Mouse (Mus musculus) yolk sac, embryonic 10.5 days (tissue): ENCODE results near the gene Hexim2.

Experiments
- DNase-seq: peaks from one replicate; pipeline ENCODE4 v3.0.0-alpha.2; 2017; ENCODE audit warnings: low spot score

The Hexim2 gene

DNA sequence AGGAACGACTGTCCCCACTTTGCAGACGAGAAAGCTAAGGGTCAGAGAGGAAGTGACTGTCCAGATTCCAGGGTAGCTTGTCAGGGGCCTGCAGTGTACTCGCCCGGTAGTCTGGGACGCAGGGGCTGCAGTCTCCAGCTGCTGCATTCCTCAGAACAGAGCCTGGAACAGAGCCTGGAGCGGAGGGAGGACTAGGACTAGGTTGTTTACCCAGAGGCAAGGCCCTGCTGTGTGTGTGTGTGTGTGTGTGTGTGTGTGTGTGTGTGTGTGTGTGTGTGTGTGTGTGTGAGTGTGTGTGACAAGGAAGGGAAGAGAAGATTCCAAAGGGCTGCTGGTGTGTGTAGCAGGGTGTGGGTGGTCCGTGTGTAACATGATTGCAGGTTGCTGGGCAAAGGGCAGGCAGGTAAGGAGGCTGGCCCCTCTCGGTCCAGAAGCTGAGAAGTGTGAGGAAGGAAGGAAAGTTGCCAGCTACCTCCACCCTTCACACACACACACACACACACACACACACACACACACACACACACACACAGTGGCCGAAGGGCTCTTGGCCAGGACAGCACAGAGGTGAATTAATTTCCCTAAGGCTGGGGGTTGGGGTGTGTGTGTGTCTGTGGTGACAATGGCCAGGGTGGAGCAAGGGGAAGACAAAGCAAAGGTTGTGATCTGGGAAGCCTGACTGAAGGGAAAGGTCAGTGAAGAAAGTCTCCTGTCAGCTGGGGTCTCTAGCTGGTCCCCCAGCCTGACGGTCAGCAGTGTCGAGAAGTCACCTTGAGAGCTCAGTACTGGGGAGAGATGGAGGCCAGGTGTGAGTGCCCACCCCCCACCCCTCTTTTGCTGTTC, 9.1 kb downstream of the Hexim2 start:
- peak; percentile 85 for DNase-seq

DNA sequence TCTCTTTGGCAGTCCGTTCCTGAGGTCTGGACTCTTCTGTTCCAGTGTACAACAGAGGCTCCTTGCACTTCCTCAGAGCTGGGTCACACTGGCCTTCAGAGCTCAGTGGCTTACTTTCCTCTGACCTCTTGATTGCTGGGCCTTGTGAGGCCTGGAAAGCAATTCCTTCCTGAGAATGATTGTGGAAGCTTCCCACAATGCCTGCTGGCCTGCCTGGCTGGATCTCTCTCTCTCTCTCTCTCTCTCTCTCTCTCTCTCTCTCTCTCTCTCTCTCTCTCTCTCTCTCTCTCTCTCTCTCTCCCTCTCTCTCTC, 9.7 kb downstream of the Hexim2 start:
- no peak for DNase-seq

DNA sequence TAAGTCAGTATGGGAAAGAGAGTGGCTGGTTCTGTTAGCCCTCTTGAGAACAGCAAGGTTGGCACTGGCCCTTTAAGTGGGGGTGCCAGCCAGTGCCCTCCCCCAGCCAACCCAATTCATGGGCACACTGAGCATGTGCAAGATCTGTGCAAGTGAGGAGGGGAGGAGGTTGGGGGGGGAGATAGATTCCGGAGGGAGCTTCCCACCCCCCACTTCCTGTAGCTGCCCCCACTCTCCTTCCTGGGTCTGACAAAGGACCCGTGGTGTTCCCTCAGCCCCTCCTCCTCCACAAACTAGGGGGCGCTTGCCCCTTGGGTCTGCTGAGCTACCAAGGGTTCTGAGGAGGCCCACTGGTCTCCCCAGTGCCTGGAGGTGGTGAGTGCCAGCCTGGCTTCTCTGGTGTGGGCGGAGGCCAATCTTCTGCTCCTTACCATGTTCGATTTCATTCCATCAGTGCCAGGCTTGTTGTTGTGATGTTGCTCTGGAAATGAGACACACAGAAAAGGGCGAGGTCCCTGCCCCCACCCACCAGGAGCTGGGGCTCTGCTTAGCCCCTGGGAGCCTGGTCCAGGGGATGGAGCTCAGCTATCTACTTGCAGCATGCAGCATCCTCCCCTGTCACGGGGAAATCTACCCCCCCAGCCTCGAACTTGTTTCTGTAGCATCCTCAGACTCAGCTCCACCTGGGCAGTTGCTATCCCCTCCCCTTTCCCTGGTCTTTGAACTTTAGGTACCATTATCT, 10.4 kb downstream of the Hexim2 start:
- DNase-seq = peak; percentile 63

DNA sequence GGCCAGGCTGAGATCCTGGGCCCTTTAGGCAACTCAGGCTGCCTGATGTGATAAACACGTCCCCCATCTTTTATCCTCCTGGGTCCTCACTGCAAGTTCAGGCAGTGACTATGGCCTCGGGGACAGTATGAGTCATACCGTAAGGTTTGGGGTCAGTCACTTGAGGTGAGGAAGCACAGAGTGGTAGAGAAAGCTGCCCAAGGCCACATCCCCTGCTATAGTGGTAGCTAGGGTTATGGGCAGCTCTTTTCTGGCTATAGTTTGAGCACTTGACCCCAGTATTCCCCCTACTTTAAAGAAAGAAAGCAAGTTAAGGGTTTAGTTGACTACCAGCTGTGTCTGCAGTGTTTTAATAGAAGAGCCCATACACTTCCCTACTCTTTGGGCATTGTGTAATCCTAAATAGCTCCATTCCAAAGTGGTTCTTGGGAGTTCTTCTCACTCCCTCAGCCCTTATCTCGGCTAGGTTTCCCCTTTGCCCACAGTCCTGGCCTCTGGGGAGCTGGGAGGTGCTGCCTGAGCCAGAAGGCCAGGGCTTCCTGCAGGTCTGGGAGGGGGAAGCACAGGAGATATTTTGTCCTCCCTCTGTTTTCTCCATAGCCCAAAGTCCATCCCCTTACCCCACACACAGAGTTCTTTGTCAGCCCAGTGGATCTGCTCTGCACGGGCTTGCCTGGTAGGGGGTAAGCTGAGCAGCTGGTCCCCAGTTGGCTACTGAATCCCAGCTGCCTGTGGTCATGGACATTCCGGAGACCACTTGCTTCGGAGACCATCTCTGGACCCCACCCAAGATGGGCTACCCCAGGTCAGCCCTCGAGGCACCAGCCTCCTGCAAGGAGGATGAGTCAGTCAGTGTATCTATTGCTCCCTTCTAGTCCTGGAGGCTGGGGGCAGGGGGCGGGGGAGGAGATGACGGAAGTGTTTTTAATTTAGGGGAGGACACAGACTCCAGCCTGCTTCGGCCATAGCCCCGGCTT, 12.4 kb downstream of the Hexim2 start:
- no peak for DNase-seq

DNA sequence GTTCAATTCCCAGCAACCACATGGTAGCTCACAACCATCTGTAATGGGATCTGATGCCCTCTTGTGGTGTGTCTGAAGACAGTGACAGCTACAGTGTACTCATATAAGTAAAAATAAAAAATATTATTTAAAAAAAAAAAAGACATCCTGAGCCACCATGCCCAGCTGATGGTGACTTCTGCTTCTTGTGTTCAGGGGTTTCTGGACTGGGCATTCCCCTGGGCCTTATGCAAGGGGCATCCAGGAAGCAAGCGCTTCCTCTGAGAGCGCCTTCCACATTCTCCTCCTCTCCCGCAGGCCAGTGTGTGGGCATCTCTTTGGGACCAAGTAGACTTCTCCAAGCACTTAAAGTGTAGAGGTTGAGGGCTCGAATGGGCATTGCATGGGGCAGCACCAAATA, 14.2 kb downstream of the Hexim2 start:
- DNase-seq = no peak

DNA sequence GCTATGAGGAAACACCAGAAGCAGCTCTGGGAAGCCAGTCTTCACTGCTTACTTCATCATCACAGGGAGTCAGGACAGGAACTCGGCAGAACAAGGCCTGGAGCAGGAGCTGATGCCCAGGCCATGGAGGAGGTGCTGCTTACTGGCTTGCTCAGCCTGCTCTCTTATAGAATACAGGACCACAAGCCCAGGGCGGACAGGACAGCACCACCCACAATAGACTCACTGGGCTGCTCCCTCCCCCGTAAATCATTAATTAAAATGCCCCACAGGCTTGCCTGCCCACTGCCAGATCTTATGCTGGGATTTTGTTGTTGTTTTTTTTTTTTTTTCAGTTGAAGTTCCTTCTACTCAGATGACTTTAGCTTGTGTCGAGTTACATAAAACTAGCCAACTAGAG, 15.5 kb downstream of the Hexim2 start:
- DNase-seq = no peak

DNA sequence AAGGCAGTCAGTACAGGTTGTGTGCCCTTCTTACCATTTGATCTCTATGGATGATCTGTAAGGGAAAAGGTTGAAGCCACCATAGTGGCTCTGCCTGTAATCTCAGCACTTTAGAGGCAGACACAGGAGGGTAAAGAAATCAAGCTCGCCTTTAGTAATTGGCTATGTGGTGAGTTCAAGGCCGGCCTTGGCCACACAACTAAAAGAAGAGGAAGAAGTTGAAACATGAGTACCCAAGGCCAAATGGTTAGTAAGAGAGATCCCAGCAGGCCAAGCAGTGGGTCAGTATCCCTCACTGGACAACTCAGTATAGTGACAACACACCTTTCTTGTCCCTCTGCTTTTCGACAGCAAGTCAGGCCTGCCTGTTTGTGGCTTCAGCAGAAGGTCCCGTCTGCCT, 17.5 kb downstream of the Hexim2 start:
- no peak for DNase-seq

DNA sequence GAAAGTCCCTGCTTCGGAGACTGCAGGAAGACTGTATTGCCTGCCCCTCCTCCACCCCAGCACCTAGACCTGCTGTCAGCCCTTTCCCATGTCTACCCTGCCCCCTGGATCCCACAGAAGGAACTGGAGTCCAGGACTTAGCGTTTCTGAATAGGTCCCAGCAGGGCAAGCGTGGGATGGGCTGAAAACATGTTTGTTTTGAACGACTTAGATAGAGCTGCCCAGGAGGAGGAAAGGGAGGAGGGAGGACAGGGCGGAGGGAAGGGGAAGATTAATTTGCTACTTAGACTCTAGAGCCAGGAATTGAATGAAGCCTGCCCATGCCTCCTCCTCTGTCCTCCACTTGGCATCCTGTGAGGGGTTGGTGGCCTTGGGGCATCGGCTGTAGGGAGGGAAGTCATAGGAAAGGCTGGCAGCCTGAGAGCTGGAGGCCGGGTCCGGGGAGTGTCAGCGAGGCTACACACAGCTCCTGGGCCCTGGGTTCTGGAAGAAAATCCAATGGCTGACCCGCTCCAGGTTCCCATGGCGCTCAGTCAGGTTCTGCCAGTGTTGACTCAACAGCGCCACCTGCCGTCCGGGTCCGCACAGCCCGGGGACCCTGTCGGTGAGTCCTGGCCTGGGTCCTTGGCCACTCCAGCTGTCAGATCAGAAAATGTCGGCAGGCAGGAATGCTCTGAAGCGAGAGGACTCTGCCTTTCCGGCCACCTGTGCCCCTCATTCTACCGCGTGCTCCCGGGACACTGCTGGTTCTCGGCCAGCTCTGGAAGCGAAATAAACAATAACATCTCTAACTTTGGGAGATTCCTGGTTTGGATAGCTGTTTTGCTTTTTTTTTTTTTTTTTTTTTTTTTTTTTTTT, 26.6 kb downstream of the Hexim2 start:
- DNase-seq = peak; percentile 94

DNA sequence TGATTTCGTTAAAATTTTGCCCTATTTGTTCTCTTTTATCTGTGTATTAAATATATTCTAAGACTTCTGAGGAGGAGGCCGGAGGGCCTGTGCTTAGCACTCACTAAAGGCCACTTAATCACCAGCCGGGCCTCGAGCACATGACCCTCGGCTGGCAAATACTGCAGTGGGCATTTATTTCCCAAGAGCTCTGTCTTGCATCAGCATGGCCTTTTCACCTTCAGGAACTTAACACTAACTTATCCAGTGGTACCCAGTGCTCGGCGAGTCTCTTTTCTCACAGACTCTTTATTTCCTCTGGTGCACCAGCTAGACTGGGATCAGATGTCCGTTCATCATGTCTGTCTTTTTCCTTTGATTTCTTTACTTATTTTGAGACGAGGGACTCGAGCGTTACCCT, 28.5 kb downstream of the Hexim2 start:
- no peak for DNase-seq

DNA sequence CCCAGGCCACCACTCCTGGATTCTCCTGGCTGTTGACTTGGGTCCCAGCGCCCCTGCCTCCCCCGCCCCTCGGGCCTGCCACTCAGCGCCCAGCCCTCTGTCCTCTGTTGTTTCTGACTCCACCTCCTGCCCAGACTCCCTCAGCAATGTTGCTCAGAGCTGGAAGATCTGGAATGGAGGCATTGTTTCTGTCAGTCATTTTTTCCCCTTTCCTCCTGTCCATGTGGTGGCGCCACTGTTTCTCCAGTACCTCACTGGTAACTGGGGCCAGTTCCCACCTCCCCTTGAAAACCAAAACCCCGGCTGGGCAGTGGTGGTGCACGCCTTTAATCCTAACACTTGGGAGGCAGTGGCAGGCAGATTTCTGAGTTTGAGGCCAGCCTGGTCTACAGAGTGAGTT, 29.2 kb downstream of the Hexim2 start:
- DNase-seq = no peak

DNA sequence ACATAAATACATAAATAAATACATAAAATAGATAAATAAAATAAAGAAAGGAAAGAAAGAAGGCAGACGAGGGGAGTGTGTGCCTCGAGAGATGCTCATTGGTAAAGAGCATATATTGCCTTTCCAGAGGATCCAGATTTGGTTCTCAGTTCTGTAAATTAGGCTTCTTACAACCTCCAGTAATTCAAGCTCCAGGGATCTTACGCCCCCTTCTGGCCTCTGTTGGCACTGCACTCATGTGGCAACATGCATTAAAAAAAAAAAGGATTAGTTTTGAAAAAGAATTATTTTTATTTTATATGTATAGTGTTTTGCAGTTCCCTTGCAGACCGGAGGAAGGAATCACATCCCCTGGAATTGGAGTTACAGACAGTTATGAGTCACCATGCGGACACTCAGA, 29.9 kb downstream of the Hexim2 start:
- no peak for DNase-seq

DNA sequence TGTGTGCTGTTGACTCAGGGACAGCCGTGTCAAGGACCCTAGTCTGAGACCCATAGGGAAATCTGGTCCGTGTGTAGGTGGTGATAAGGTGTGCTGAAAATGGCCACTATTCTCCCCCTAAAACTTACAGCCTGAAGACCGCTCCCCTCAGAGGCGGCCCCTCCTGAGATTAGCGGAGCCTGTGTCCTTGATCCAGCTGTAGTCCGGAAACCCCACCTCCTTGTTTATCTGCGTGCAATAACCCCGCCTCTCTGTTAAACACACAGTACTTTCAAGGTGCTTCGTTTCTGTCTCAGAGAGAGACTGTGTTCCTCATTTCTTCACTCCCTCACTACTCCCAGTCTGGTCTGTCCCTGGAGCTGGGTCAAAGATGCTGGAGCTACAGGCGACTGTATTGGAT, 32.2 kb downstream of the Hexim2 start:
- no peak for DNase-seq

DNA sequence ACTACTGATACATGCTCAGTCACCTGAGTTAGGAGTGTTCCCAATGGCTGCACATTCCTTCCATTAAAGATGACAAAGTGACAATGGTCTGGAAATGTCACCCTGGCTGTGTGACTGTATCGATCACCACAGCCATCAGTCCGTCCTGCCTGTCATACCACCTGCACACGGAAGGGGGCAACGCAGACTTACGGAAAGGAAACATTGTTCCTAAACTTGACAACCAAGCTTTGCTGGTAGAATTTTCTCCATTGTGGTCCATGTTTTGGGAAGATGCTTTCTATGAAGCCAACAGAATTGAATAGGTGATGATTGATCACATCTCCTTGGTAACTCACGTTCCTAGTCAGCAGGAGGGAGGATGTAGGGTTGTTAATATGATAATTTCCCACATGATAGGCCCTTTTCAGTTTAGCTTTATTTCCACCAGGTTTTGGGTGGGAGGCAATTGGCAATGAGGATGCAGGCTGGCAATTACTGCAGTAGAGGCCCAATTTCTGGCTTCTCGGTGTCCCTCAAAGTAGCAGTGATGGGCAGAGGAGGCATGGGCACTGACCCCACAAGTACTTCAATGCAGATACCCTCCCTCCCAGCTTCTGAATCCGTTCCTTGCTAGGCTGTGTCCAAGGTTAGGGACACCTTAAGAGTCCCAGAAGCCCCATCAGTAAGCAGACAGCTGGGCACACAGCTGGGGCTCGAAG, 36.6 kb downstream of the Hexim2 start:
- DNase-seq = no peak

DNA sequence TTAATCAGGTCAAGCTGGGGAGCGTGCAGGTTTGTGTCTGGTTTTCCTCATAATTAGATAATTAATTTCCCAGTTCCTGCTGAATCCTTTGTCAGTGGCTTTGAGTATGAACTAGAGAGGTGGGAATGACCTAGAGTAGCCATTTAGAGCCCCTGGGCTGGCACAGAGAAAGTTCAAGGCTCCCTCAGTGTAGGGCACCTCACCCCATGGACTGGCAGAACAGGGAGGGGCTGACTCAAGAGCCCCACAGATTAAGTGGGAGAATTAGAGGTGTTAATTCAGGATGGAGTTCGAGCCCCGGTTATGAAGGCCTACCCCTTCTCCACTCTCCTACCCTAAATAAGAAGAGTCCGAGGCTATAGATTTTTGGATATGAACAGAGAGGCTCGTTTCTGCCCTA, 37.4 kb downstream of the Hexim2 start:
- no peak for DNase-seq

DNA sequence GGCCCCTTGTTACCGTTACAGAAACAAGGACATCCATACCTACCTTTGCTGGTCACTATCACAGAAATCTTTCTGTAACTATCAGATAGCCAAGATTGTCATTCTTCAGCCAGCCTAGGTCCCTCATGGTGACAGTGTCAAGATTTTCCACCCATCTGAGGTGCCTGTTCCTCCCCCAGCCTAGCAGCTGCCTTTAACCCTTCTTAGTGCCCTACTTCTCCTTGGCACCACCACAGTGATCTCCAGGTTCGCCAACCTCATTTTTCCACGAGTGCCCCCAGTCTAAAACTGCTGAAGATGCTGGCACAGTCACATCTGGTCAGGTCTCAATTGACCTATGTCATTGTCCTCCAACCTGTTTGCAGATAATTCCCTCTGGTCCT, 37.9 kb downstream of the Hexim2 start:
- no peak for DNase-seq

DNA sequence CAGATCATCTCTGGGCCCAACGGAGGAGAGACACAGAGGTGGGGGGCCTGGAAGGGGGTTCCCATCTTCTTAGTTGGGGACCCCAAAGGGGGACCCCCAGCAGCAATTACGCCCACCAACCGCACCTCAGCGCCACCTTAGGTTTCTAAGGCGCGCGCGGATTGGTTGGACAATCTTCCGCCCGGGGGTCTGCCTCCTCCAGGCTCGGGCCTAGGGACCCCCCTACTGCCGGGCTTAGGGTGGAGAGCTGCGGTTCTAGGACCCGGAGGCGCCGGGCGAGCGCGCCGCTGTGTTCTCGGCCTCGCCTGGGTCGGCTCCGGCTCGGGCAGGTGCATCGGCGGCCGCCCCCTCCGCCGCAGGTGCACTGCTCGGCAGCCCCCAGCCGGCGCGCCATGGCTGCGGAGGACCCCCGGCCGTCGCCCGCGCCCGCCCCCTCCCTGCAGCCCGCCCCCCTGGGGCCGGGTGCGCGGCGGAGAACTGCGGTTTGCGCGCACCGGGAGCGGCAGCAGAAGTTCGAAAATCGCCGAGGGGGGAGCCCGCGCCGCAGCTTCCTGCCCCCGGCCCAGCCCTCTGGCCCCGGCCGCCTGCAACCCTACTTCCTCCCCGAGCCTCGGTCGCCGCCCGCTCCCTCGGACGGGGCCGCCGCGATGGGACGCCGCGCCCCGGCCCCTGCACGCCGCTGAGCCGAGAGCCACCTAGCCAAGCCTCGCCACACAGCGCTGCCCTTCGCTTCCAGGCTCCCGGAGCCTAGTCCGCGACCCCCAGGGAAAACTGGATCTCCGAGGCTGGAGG, 38.5 kb downstream of the Hexim2 start, which contains the start of gene Fmnl1:
TSS of gene Fmnl1 (plus strand) at position 614 of the 792 bp plus-strand sequence.
- peak; percentile 32 for DNase-seq

DNA sequence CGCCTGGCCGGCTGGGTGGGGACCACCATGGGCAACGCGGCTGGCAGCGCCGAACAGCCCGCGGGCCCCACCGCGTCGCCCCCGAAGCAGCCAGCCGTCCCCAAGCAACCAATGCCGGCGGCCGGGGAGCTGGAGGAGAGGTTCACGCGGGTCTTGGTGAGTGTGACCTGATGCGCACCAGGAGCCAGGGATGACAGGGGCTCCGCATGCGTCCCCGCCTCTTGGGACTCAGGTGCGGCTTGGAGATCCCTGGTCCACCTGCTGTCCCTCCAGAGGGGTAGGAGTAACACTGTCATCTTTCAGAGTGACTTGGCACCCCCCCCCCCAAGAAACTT, 39.0 kb downstream of the Hexim2 start:
- peak; percentile 49 for DNase-seq

DNA sequence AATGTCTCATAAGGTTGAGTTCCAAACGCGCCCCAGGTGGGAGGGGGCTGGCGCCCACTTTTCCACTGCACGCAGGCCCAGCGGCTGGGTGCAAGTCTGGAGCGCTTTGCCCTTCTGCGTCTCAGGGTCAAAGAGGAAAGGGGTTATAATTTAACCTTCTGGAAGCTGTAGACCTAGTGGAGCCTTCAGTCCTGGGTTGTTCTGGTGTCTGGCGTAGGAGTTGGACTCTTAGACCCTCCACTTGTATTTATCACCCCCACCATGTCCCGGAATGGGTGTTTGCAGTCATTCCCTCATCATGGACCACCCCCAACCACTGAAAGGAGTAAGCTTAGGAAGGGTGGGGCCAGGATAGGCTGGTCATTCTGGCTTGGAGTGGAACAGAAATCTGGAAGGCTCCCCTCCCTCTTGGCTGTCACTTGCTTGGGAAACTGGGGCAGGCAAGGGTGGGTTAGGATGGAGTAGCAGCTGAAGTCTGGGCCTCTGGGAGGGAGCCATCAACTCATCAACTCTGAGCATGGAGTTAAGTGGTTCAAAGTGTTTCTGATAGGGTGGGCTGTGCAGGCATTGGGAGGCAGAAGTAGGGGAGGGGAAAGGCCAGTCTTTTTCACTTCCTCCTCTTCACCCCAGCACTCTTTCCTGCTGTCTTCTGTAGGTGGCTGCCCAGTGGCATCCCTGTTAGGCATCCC, 39.6 kb downstream of the Hexim2 start:
- peak; percentile 77 for DNase-seq

DNA sequence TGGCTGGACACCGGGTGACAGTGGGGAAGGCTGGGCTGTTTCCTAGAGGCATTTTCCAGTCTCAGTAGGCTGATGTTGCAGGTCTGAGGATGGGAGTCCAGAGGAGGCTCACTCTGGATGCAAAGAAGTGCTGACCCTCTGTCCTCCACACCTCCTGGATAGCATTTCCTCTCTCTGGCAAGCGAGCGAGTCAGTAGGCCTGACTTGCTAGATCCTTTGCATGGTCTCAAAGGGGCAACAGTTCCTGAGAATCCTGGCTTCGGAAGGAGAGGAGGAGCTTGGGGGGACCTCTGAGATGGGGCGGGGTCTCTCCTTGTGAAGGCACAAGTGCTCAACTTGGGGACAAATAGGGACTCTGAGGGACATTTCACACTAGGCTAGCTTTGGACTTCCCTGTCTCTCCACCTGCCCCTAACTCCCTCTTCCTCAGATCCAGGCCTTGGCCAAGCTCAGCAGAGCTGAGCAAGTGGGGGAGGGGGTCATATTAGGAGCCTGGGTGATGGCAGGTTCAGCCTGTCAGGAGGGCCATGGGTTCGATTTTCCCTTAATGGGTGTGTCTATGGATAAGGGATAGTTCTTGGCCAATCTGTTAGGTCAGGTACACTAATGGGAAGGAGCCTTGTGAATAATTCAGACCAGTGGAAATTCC, 40.3 kb downstream of the Hexim2 start:
- DNase-seq = no peak
